Mouse (Mus musculus): ENCODE measurements at regions not wholly inside any gene's neighbourhood (a gene's known extent, or its start where the extent isn't known, plus 50 kb on each side); places are given as distances from the start of the nearest gene placed in this dataset.

- no peak for TF ChIP-seq CTCF (IDR thresholded peaks at IDR 0.05 in 2 of 3, conservative IDR thresholded peaks at IDR 0.05 in 1 of 3; ENCODE audit: control insufficient read depth in 1 of 3, insufficient read depth in 1 of 3, low read depth in 2 of 3, low read length in 3 of 3, poor library complexity in 1 of 3, severe bottlenecking in 1 of 3)
- no peak for TF ChIP-seq ZC3H11A (IDR thresholded peaks at IDR 0.05; ENCODE audit: low read depth, low read length)
- TF ChIP-seq POLR2AphosphoS2 (IDR thresholded peaks at IDR 0.05; ENCODE audit: low read length) = no peak
- no peak for TF ChIP-seq MXI1 (IDR thresholded peaks at IDR 0.05; ENCODE audit: low read depth, low read length)
- TF ChIP-seq ELF1 (IDR thresholded peaks at IDR 0.05; ENCODE audit: low read depth, low read length) = no peak
- no peak for TF ChIP-seq GATA1 (IDR thresholded peaks at IDR 0.05; ENCODE audit: low read depth, low read length)
- TF ChIP-seq POLR2AphosphoS5 (IDR thresholded peaks at IDR 0.05; ENCODE audit: borderline replicate concordance, low read depth, low read length) = no peak
- TF ChIP-seq POLR2A (IDR thresholded peaks at IDR 0.05; ENCODE audit: control insufficient read depth in 1 of 2, insufficient read depth in 1 of 2, low read depth in 1 of 2, low read length in 2 of 2, poor library complexity in 1 of 2) = no peak
- TF ChIP-seq UBTF (IDR thresholded peaks at IDR 0.05; ENCODE audit: borderline replicate concordance, insufficient read depth, low read depth, low read length) = no peak
- no peak for TF ChIP-seq EP300 (IDR thresholded peaks at IDR 0.05; ENCODE audit: low read depth in 1 of 2, low read length in 2 of 2)
- no peak for TF ChIP-seq MAFK (IDR thresholded peaks at IDR 0.05; ENCODE audit: borderline replicate concordance, low read depth, low read length)
- no peak for TF ChIP-seq HCFC1 (IDR thresholded peaks at IDR 0.05; ENCODE audit: low read depth, low read length)
Measured at GRCm38 (mm10) chr10:115921032-115921431, 97.0 kb upstream of the Ptprr start.
